Mouse (Mus musculus) limb, embryonic 15.5 days (tissue): ENCODE measurements around the gene Cmtm4. TPM values are rescaled to one million over a fixed set of nuclear protein-coding genes. Genes with fewer than 3 reads are reported as not detected.

Experiments used
- ATAC-seq: fragments of 200-750 bp; cut with Nextera tagmentation; 2 replicates; pipeline ENCODE4 v1.8.0; 2017; ENCODE audit warnings: low read depth, moderate TSS enrichment; ENCODE audit not compliant: insufficient number of reproducible peaks, low FRiP score, low TSS enrichment
- H3K27ac ChIP-seq: fragments of 300-500 bp; sonication (generic); 2 replicates; pipeline ENCODE4 v1.5.1; 2015; ENCODE audit warnings: moderate library complexity, mild to moderate bottlenecking, inconsistent platforms
- H3K27me3 ChIP-seq: fragments of 300-500 bp; sonication (generic); 2 replicates; pipeline ENCODE4 v1.6.1; 2015; ENCODE audit warnings: inconsistent platforms
- H3K36me3 ChIP-seq: fragments of 300-500 bp; sonication (generic); 2 replicates; pipeline ENCODE4 v1.6.1; 2015; ENCODE audit warnings: inconsistent platforms
- H3K4me1 ChIP-seq: fragments of 300-500 bp; sonication (generic); 2 replicates; pipeline ENCODE4 v1.6.1; 2015; ENCODE audit warnings: inconsistent platforms
- H3K4me2 ChIP-seq: fragments of 300-500 bp; sonication (generic); 2 replicates; pipeline ENCODE4 v1.6.1; 2015; ENCODE audit warnings: mild to moderate bottlenecking, inconsistent platforms
- H3K4me3 ChIP-seq: fragments of 300-500 bp; sonication (generic); 2 replicates; pipeline ENCODE4 v1.5.1; 2015; ENCODE audit warnings: mild to moderate bottlenecking, inconsistent platforms
- H3K9ac ChIP-seq: fragments of 300-500 bp; sonication (generic); 2 replicates; pipeline ENCODE4 v1.6.1; 2015; ENCODE audit warnings: inconsistent platforms
- H3K9me3 ChIP-seq: fragments of 300-500 bp; sonication (generic); 2 replicates; pipeline ENCODE4 v1.6.1; 2016; ENCODE audit warnings: inconsistent platforms
- WGBS: fragments of 180-500 bp; shearing (Covaris S2); methylation state at CpG from one replicate; pipeline ENCODE4 v1.1.7; 2015; 5-methylcytosine and 5-hydroxymethylcytosine counted together
- polyA plus RNA-seq: library from polyadenylated mRNA; unstranded; fragments of >200 nt; fragmentation: Nextera tagmentation; extraction: Ambion mirVana; gene quantifications from 2 replicates; pipeline ENCODE4 v1.2.1, GENCODE M21; 2015

Gene Cmtm4
- polyA plus RNA-seq, 1 experiment from 2014 or later = 2.7 TPM

DNA sequence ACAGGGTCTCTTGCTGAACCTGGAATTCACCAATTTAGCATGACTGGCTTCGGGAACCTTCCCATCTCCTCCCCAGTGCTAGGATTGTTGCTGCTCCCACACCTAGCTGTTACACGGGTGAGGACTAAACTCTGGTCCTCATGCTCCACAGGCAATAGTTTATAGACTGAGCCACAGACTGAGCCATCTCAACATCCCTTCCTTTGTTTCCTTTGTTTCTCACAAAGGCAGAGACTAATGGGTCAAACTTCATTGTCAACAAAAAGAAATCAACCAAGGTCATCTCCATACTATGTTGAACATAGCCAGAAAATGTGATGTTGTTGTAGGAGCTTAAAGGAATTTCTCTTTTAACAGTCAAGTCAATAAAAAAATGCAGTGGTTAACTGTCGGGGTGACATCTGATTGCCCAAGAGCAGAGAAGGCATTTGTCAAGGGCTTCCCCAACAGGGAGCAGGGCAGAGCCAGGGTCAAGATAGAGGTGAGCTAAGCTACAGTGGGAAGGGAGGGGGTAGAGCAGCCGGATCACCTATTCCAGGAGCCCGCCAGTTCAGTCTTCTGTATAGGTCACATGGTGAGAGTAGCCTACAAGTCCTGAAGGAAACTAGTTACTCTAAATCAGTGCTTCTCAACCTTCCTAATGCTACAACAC is 37.7 kb upstream of the Cmtm4 start:
- WGBS = 95% methylated on average over 5 of the region's 5 CpGs
- no peak overlapping the region for H3K9ac ChIP-seq
- H3K9me3 ChIP-seq = no peaks in the 10 kb centered on the region
- no peak overlapping the region for H3K4me3 ChIP-seq
- H3K4me1 ChIP-seq = peaks cover 19% of the 10 kb centered on the region
- no peak for ATAC-seq
- H3K27me3 ChIP-seq = no peaks in the 10 kb centered on the region
- H3K36me3 ChIP-seq = peaks cover 91% of the 10 kb centered on the region
- no peak overlapping the region for H3K27ac ChIP-seq
- no peak overlapping the region for H3K4me2 ChIP-seq

DNA sequence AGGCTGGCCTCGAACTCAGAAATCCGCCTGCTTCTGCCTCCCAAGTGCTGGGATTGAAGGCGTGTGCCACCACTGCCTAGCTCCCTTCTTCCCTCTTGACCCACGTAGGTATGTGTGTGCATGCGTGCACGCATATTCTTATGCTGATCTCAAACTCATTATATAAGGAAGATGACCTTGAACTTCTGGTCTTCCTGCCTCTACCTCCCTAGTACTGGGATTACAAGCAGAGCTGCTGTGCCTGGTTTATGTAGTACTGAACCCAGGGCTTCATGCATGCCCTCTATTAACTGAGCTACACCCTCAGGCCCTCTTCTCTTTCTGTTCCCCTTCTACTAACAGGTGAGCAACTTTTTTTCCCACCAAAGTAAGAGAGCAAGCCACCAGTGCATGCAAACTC is 37.0 kb upstream of the Cmtm4 start:
- H3K27me3 ChIP-seq = no peaks in the 10 kb centered on the region
- H3K27ac ChIP-seq = no peak overlapping the region
- no peak overlapping the region for H3K4me2 ChIP-seq
- peaks cover 19% of the 10 kb centered on the region for H3K4me1 ChIP-seq
- peaks cover 93% of the 10 kb centered on the region for H3K36me3 ChIP-seq
- no peak overlapping the region for H3K9ac ChIP-seq
- H3K9me3 ChIP-seq = no peaks in the 10 kb centered on the region
- 98% methylated on average over 6 of the region's 6 CpGs for WGBS
- H3K4me3 ChIP-seq = no peak overlapping the region
- ATAC-seq = no peak

DNA sequence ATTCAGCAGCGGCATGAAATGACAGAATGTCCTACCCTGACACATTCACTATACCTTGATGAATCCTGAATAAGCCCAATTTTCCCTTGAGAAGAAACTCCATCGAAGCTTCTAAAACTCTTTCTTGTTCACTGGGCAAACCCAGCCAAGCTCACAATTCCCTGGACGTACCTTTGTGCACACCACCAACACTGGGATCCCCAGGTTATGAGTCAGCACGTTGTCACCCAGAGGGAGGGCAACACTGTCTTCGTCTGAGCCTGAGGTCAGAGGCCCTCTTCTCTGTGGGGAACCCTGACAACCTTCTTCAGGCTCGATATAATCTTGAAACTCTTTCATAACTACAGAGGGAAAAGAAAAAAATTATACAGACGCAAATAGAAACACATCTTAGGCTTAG is 34.6 kb upstream of the Cmtm4 start:
- Histone ChIP-seq H3K9ac (no peak overlapping the region), H3K4me1 (0 out of 2 replicates have a peak, but pooled peaks cover 2% of the 10 kb centered on the region), H3K4me2 (no peak overlapping the region), H3K4me3 (no peak overlapping the region), H3K27me3 (no peaks in the 10 kb centered on the region), H3K27ac (no peak overlapping the region), H3K36me3 (peaks cover 95% of the 10 kb centered on the region), H3K9me3 (no peaks in the 10 kb centered on the region)
- ATAC-seq = no peak
- 88% methylated on average over 7 of the region's 7 CpGs for WGBS

DNA sequence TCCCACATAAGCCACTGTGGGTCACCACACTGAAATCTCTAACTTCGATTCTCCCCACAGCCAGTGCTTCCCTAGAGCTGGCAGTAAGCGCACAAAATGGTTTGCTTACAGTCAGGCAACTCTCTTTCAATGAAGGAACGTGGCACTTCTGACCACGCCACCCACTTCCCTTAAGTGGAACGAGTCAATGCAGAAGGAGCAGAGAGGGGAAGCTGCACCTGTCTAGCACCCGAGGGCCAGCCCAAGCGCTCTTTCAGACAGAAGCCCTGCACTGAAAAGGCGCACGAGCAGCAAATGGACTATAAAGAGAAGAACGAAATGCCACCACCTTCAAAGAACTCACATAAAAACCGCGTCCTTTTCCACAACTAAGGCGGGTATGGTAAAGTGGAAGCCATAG is 32.1 kb upstream of the Cmtm4 start:
- no peaks in the 10 kb centered on the region for H3K9me3 ChIP-seq
- no peaks in the 10 kb centered on the region for H3K4me1 ChIP-seq
- no peak for ATAC-seq
- H3K27me3 ChIP-seq = no peaks in the 10 kb centered on the region
- H3K36me3 ChIP-seq = peaks cover 95% of the 10 kb centered on the region
- WGBS = 95% methylated on average over 13 of the region's 13 CpGs
- H3K27ac ChIP-seq = no peak overlapping the region
- no peak overlapping the region for H3K4me3 ChIP-seq
- no peak overlapping the region for H3K4me2 ChIP-seq
- no peak overlapping the region for H3K9ac ChIP-seq

DNA sequence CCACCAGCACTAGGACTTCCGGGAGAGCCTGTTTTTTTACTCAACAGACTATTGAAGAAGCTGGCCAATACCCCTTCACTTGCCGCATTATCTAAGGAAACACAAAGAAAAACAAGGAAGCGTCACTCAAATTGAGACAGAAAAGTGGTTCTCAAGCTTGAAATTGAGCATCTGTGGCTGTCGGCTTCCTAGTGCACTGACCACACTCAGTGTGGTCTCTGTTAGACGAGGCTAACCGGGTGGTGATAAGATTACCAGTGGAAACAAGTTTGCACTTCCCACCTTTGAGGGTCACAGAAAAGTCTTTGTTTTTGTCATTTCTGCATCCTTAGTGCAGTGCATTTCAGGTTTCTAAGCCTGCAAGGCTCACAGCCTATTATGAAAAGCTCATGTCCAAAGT is 26.7 kb upstream of the Cmtm4 start:
- no peaks in the 10 kb centered on the region for H3K9me3 ChIP-seq
- H3K4me2 ChIP-seq = no peak overlapping the region
- 94% methylated on average over 6 of the region's 6 CpGs for WGBS
- H3K9ac ChIP-seq = no peak overlapping the region
- H3K4me1 ChIP-seq = no peaks in the 10 kb centered on the region
- no peak overlapping the region for H3K27ac ChIP-seq
- peaks cover 94% of the 10 kb centered on the region for H3K36me3 ChIP-seq
- H3K27me3 ChIP-seq = no peaks in the 10 kb centered on the region
- no peak for ATAC-seq
- no peak overlapping the region for H3K4me3 ChIP-seq

DNA sequence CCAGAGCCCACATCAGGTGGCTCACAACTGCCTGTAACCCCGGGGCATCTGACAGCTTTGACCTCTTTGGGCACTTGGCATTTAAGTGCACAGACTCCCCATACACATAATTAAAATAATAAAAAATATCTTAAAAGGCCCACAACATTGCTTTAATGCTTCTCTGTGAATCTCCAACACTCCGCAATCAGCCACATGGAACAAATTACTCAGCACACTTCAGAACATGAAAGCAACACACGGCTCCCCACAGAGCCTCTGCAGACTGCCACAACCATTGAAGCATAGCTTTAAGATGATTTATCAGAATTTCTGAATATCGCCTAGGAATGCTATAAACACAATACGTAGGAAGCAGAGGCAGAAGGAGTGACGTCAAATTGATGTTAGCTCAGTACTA is 20.4 kb upstream of the Cmtm4 start:
- H3K4me1 ChIP-seq = no peaks in the 10 kb centered on the region
- no peaks in the 10 kb centered on the region for H3K9me3 ChIP-seq
- H3K27ac ChIP-seq = no peak overlapping the region
- no peak overlapping the region for H3K4me3 ChIP-seq
- no peak for ATAC-seq
- H3K4me2 ChIP-seq = no peak overlapping the region
- no peaks in the 10 kb centered on the region for H3K27me3 ChIP-seq
- 64% methylated on average over 6 of the region's 6 CpGs for WGBS
- peaks cover 39% of the 10 kb centered on the region for H3K36me3 ChIP-seq
- H3K9ac ChIP-seq = no peak overlapping the region

DNA sequence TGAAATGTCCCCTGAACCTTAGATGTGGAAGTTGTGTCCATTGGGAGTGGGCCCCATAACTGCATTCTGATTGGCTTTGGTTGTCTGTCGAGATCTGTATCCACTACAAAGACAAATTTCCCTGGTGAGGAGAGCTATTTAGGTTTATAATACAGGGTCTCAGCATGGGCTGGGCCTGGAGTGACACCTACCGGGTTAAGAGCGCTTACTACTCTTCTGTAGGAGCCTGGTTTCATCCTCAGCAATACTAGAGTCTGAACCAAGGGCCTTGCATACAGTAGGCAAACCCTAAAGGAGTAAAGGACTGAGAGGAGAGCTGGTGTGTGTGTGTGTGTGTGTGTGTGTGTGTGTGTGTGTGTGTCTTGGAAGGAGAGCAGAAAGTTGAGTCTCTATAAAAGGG is 18.6 kb upstream of the Cmtm4 start:
- no peak overlapping the region for H3K4me2 ChIP-seq
- no peaks in the 10 kb centered on the region for H3K9me3 ChIP-seq
- H3K36me3 ChIP-seq = peaks cover 20% of the 10 kb centered on the region
- no peak for ATAC-seq
- H3K4me3 ChIP-seq = no peak overlapping the region
- no peak overlapping the region for H3K27ac ChIP-seq
- no peak overlapping the region for H3K9ac ChIP-seq
- 62% methylated on average over 3 of the region's 3 CpGs for WGBS
- H3K27me3 ChIP-seq = no peaks in the 10 kb centered on the region
- H3K4me1 ChIP-seq = no peaks in the 10 kb centered on the region

DNA sequence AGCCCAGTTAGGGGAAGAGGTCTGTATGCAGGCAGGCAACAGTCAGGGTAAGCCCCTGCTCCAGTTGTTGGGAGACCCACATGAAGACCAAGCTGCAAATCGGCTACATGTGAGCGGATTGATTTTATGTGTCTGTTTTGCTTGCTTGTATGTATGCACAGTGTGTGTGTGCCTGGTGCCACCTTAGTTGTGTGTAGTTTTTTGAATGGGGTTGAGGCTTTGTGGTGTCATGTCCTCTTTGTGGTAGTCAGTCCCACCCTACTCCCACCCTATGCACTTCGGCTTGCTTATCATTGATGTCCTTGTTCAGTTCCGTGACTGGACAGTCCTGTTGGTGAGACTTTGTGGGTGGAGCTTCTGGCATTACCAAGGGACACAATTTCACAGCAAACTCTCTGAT is 18.2 kb upstream of the Cmtm4 start:
- ATAC-seq = no peak
- Histone ChIP-seq H3K9ac (no peak overlapping the region), H3K27ac (no peak overlapping the region), H3K36me3 (peaks cover 16% of the 10 kb centered on the region), H3K4me3 (no peak overlapping the region), H3K4me1 (no peaks in the 10 kb centered on the region), H3K27me3 (no peaks in the 10 kb centered on the region), H3K9me3 (no peaks in the 10 kb centered on the region), H3K4me2 (no peak overlapping the region)
- WGBS = 79% methylated on average over 4 of the region's 4 CpGs

DNA sequence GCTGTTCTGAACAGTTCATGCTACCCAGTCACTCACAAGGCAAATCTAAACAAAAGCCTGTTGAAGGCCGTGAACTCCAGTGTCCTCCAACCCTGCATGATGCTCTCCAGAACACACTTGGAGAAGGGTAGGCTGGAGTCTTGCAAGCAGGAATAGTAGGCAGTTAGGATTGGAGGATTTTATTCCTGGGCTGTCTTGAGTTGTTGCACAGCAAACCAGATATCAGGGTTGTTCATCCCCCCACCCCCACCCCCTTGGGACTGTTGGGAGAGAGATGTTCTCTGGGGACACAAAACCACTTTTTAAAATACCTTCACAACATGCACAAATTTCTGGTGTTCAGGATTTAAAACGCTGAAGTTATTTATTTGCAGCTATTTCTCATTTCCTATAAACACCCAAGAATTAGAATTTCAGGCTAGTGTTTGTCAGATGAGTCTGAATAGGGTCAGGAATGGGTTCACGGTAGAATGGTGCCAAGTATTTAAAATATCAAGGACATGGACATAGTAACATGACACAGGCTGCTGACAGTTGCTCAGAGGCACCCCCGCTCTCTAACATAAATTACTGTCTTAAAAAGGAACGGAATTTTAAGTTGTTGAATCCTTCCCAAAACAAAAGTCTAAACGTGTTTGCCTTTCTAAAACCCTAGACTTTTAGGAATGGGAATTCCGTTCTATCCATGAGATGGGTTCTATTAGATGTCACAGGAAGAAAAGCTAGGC is 17.4 kb upstream of the Cmtm4 start:
- no peaks in the 10 kb centered on the region for H3K9me3 ChIP-seq
- H3K9ac ChIP-seq = no peak overlapping the region
- peaks cover 10% of the 10 kb centered on the region for H3K36me3 ChIP-seq
- H3K4me1 ChIP-seq = no peaks in the 10 kb centered on the region
- H3K4me2 ChIP-seq = no peak overlapping the region
- no peak overlapping the region for H3K27ac ChIP-seq
- WGBS = 60% methylated on average over 7 of the region's 7 CpGs
- no peak for ATAC-seq
- no peak overlapping the region for H3K4me3 ChIP-seq
- no peaks in the 10 kb centered on the region for H3K27me3 ChIP-seq

DNA sequence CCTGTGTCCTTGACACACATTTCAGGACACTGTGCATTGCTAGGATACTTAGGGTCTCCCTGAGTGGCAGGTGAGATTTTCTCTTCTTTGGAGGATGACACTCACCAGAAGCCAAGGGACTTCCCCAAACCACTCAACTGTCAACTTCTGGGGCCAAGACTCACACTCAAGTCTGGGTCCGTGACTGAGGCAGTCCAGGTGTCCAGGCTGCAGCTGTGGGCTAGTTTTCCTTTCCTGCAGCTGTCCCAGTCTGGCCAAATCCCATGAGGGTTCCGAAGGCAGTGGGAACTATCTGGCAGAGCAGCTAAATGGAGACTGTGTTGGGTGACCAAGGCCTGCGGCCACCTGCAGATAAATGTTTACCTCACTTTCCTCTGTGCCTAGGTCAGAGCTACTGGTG is 16.4 kb upstream of the Cmtm4 start:
- Histone ChIP-seq H3K9ac (no peak overlapping the region), H3K27me3 (no peaks in the 10 kb centered on the region), H3K4me1 (no peaks in the 10 kb centered on the region), H3K36me3 (peaks cover under 1% of the 10 kb centered on the region), H3K4me3 (no peak overlapping the region), H3K4me2 (no peak overlapping the region), H3K27ac (no peak overlapping the region), H3K9me3 (no peaks in the 10 kb centered on the region)
- WGBS = 75% methylated on average over 3 of the region's 3 CpGs
- no peak for ATAC-seq

DNA sequence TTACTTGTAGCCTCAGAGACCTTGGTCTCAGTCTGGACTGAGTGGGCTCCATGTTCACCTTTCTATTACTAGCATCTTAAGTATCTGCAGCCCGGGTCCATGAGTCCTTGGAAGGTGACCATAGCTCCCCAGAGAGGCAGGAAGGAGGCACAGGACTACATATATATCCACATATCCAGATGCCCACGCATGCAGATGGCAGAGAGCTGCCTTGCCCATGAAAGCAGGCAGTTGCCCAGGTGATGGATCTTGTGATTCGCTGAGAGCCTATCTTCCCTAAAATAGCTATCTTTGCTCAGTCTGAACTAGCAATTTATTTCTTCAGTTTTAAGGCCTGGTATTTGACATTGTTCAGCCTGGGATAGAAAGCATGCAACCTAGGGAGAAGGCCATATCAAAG is 15.9 kb upstream of the Cmtm4 start:
- Histone ChIP-seq H3K4me3 (no peak overlapping the region), H3K27me3 (no peaks in the 10 kb centered on the region), H3K36me3 (no peaks in the 10 kb centered on the region), H3K9ac (no peak overlapping the region), H3K27ac (no peak overlapping the region), H3K4me1 (0 out of 2 replicates have a peak, but pooled peaks cover 1% of the 10 kb centered on the region), H3K9me3 (no peaks in the 10 kb centered on the region), H3K4me2 (no peak overlapping the region)
- WGBS = 81% methylated on average over 3 of the region's 3 CpGs
- no peak for ATAC-seq

DNA sequence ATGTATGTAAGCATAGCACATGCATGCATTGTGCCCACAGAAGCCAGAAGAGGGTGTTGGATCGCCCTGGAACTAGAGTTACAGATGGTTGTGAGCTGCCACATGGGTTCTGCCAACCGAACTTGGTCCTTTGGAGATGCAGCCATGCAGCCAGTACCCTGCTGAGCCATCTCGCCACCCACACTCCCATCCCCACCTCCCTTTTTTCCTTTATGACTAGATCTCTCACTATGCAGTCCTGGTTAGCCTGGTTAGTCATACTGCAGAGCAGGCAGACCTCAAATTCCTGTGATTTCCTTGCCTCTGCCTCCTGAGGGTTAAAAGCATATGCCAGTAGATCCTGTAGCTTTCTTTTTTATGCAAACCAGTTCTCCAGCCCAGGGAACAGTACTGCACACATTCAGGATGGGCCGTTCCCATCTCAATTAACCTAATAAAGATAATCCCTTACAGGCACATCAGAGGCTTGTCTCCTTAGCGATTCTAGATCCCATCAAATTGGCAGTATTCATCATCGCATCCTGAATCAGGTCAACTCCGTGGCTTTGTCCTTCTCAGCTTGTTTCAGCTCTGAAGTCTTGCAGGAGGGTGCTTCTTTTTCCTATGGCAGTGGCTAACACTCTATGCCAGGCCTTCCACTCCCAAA is 15.1 kb upstream of the Cmtm4 start:
- no peak for ATAC-seq
- Histone ChIP-seq H3K9ac (no peak overlapping the region), H3K9me3 (no peaks in the 10 kb centered on the region), H3K27me3 (no peaks in the 10 kb centered on the region), H3K4me2 (no peak overlapping the region), H3K4me1 (0 out of 2 replicates have a peak, but pooled peaks cover 4% of the 10 kb centered on the region), H3K36me3 (no peaks in the 10 kb centered on the region), H3K27ac (no peak overlapping the region), H3K4me3 (no peak overlapping the region)
- 58% methylated on average over 7 of the region's 7 CpGs for WGBS
